8 mouse cellular contexts compared by ENCODE assay signal in genomic region chr11:117966506-117967100, GRCm38 (mm10). TPM values are rescaled to one million over a fixed set of nuclear protein-coding genes. Genes with fewer than 3 reads are reported as not detected.
DNase-seq lines count a peak whose midpoint lies in the region; ATAC-seq and TF ChIP-seq lines count a peak whose summit lies in the region.

No protein-coding gene starts in this region.

- DNase-seq in heart, embryonic 10.5 days (ENCODE audit: low spot score) = peak; percentile 71
- DNase-seq in heart, postnatal 36 days = no peak
- DNase-seq in Muller cell, postnatal 12 days (ENCODE audit: inconsistent ontology term) = peak; percentile 43
- DNase-seq in forebrain, embryonic 14.5 days (ENCODE audit: low spot score) = no peak
- DNase-seq in liver, embryonic 14.5 days (ENCODE audit: low read depth in 3 of 3, low spot score in 3 of 3) = no peak
- DNase-seq in adrenal gland, postnatal 25 days = no peak
- DNase-seq in urinary bladder, adult 2 months (ENCODE audit: low spot score) = no peak
- DNase-seq in kidney, postnatal 36 days = no peak

- peaks cover 86% of the 10 kb centered on the region for H3K4me1 ChIP-seq in heart, embryonic 10.5 days
- H3K4me1 ChIP-seq in forebrain, embryonic 14.5 days (ENCODE audit: control insufficient read depth, insufficient read depth, low read length) = peaks cover 44% of the 10 kb centered on the region
- peaks cover 3 to 44% of the 10 kb centered on the region in 2 experiments; a peak in 3 of 4 replicates for H3K4me1 ChIP-seq in liver, embryonic 14.5 days (replicated peaks; ENCODE audit: control insufficient read depth in 2 of 2, insufficient read depth in 2 of 2, low read length in 1 of 2)

- peaks cover 15% of the 10 kb centered on the region for H3K36me3 ChIP-seq in heart, embryonic 10.5 days
- peaks cover 6% of the 10 kb centered on the region; the same call in 1 of the 2 replicates for H3K36me3 ChIP-seq in forebrain, embryonic 14.5 days (ENCODE audit: control insufficient read depth, insufficient read depth, low read length)
- peaks cover 9% of the 10 kb centered on the region for H3K36me3 ChIP-seq in liver, embryonic 14.5 days (replicated peaks; ENCODE audit: control insufficient read depth, insufficient read depth, low read depth)

- H3K27ac ChIP-seq in heart, embryonic 10.5 days = no peak overlapping the region
- no peak overlapping the region for H3K27ac ChIP-seq in forebrain, embryonic 14.5 days (ENCODE audit: low read depth, low read length)
- no peak overlapping the region for H3K27ac ChIP-seq in liver, embryonic 14.5 days

- no peaks in the 10 kb centered on the region for H3K9me3 ChIP-seq in heart, embryonic 10.5 days
- no peaks in the 10 kb centered on the region for H3K9me3 ChIP-seq in forebrain, embryonic 14.5 days (replicated peaks; ENCODE audit: control insufficient read depth, low read length)
- H3K9me3 ChIP-seq in liver, embryonic 14.5 days (ENCODE audit: control insufficient read depth, low read length) = no peaks in the 10 kb centered on the region

- ATAC-seq in forebrain, embryonic 14.5 days = no peak
- no peak for ATAC-seq in liver, embryonic 14.5 days (ENCODE audit: insufficient read depth)

- H3K4me2 ChIP-seq in forebrain, embryonic 14.5 days (ENCODE audit: low read length) = peak overlapping the region; percentile 98
- peak overlapping the region; percentile 74; the same call in 1 of the 2 replicates for H3K4me2 ChIP-seq in liver, embryonic 14.5 days (ENCODE audit: low read depth)

- no peak for TF ChIP-seq CTCF in liver, embryonic 14.5 days (IDR thresholded peaks at IDR 0.05; ENCODE audit: low read depth)

- WGBS in heart, embryonic 10.5 days = 30% methylated on average over 7 of the region's 7 CpGs
- WGBS in forebrain, embryonic 14.5 days = 35% methylated on average over 7 of the region's 7 CpGs
- WGBS in liver, embryonic 14.5 days (ENCODE audit: insufficient replicate concordance) = 72% methylated on average over 7 of the region's 7 CpGs

- TF ChIP-seq EP300 in liver, embryonic 14.5 days (IDR thresholded peaks at IDR 0.05; ENCODE audit: low read depth) = no peak

- peaks cover 38% of the 10 kb centered on the region for H3K27me3 ChIP-seq in heart, embryonic 10.5 days (ENCODE audit: insufficient read depth, poor library complexity, severe bottlenecking)
- no peaks in the 10 kb centered on the region; the same call in 1 of the 2 replicates for H3K27me3 ChIP-seq in forebrain, embryonic 14.5 days (replicated peaks; ENCODE audit: control insufficient read depth, insufficient read depth, low read length)
- H3K27me3 ChIP-seq in liver, embryonic 14.5 days (ENCODE audit: control insufficient read depth, insufficient read depth, low read length) = peaks cover 41% of the 10 kb centered on the region

- H3K9ac ChIP-seq in forebrain, embryonic 14.5 days (ENCODE audit: low read length) = peak overlapping the region; percentile 22; the same call in 1 of the 2 replicates
- H3K9ac ChIP-seq in liver, embryonic 14.5 days (replicated peaks) = no peak overlapping the region

- intact Hi-C loops in heart, postnatal 36 days (cut with DNase I) = no loop called here

- H3K4me3 ChIP-seq in heart, embryonic 10.5 days = peak overlapping the region; percentile 77
- H3K4me3 ChIP-seq in forebrain, embryonic 14.5 days (ENCODE audit: low read depth, low read length) = peak overlapping the region; percentile 76; the same call in 1 of the 2 replicates
- no peak overlapping the region for H3K4me3 ChIP-seq in liver, embryonic 14.5 days (ENCODE audit: insufficient read depth in 1 of 2, low read depth in 2 of 2, low read length in 2 of 2)

RNA-seq across cellular contexts. Expression of gene Socs3, which starts 3.2 kb away (rescaled TPM):
- polyA plus RNA-seq in heart, embryonic 10.5 days (2016; fragmentation: Nextera tagmentation; extraction: Ambion mirVana) = 6.9 and 10.6 TPM in 2 replicates
- total RNA-seq in heart, postnatal 36 days (2021) = 1 to 10 TPM; 3.4 to 3.8 TPM
- 8.1 and 8.7 TPM in 2 replicates for polyA plus RNA-seq in forebrain, embryonic 14.5 days (2014; fragmentation: Nextera tagmentation; extraction: Ambion mirVana)
- 6.5 and 7.0 TPM in 2 replicates for polyA plus RNA-seq in liver, embryonic 14.5 days (2012; rRNA removed)
- 2.2 and 2.7 TPM in 2 replicates for polyA plus RNA-seq in liver, embryonic 14.5 days (2014; fragmentation: Nextera tagmentation; extraction: Ambion mirVana)
- total RNA-seq in adrenal gland, postnatal 25 days (2021) = 8.8 and 9.0 TPM in 2 replicates
- polyA plus RNA-seq in urinary bladder, adult 2 months (2012; rRNA removed) = 7.8 and 9.8 TPM in 2 replicates

RNA-seq across cellular contexts. Expression of gene Pgs1, which starts 19.5 kb away (rescaled TPM):
- 34.0 and 38.5 TPM in 2 replicates for polyA plus RNA-seq in heart, embryonic 10.5 days (2016; fragmentation: Nextera tagmentation; extraction: Ambion mirVana)
- total RNA-seq in heart, postnatal 36 days (2021) = 10 to 100 TPM; 17.8 to 20.0 TPM
- 43.1 and 49.2 TPM in 2 replicates for polyA plus RNA-seq in forebrain, embryonic 14.5 days (2014; fragmentation: Nextera tagmentation; extraction: Ambion mirVana)
- 11.9 and 12.9 TPM in 2 replicates for polyA plus RNA-seq in liver, embryonic 14.5 days (2012; rRNA removed)
- 11.2 and 12.1 TPM in 2 replicates for polyA plus RNA-seq in liver, embryonic 14.5 days (2014; fragmentation: Nextera tagmentation; extraction: Ambion mirVana)
- total RNA-seq in adrenal gland, postnatal 25 days (2021) = 58.9 and 60.0 TPM in 2 replicates
- polyA plus RNA-seq in urinary bladder, adult 2 months (2012; rRNA removed) = 24.6 and 31.2 TPM in 2 replicates

Comparison
In these comparisons a context has a peak if more than half of its experiments do, and no peak if none do; other contexts are left out.
1. DNase-seq: peak in heart, embryonic 10.5 days (single experiment) and Muller cell, postnatal 12 days (single experiment); none in heart, postnatal 36 days (0 of 2), forebrain, embryonic 14.5 days (single experiment), liver, embryonic 14.5 days (0 of 3), adrenal gland, postnatal 25 days (single experiment), urinary bladder, adult 2 months (single experiment) and kidney, postnatal 36 days (0 of 2).
2. H3K4me3 ChIP-seq: peak in heart, embryonic 10.5 days (single experiment) and forebrain, embryonic 14.5 days (single experiment); none in liver, embryonic 14.5 days (0 of 2).